Mouse (Mus musculus): ENCODE results near the gene Lefty1. TPM values are rescaled to one million over a fixed set of nuclear protein-coding genes. Genes with fewer than 3 reads are reported as not detected.
"Not testable (repeated sequence)": the region's sequence is repeated elsewhere in the genome, so short reads cannot be mapped to it uniquely, and the experiment has no call there.

Lefty1 gene
- total RNA-seq, 1 experiment from 2014 or later = not detected

DNA sequence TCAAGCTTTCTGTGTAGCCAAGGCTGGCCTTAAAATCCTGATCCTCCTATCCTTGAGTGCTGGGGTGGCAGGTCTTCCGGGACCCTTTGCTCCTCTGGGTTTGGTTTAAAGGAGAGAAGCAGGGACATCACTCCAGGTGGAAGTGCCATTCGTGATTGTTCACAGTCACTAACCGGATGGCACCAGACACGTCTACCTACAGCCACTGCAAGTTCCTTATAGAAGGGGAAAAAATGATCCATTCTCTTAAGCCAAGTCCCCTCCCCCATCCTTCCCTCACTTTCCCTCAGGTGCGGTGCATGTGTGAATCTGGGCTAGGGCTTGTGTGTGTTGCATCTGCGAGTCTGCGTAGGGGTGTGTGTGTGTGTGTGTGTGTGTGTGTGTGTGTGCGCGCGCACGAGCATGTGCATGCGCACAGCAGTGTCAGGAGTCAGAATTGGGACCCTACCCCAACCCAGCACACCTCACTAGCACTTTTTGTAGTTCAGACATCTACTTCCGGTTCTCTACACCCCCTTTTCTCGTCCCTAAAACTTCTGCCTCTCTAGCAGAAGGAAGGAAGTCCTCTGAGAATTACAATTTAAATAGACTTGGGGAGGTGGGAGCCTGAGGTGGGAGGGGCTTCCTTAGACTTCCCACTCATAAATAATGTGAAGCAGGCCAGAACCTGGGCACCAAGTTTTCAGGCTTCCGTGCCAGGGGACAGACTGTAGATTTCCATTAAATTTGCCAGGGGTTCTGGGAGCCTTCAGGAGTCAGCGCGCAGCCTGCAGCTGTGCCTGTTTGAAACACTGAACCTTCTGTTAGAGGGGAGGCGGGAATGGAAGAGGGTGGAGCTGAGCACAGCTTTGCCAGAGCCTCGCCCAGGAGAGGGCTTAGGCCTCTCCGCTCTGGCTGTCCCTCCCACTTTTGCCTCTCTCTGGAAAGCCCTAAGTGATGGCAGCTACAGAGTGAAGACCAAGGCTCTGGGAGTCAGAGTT, 10.5 kb downstream of the Lefty1 start:
- ATAC-seq (ENCODE audit: extremely low read depth, insufficient number of reproducible peaks, low FRiP score, poor library complexity, severe bottlenecking) = no peak

DNA sequence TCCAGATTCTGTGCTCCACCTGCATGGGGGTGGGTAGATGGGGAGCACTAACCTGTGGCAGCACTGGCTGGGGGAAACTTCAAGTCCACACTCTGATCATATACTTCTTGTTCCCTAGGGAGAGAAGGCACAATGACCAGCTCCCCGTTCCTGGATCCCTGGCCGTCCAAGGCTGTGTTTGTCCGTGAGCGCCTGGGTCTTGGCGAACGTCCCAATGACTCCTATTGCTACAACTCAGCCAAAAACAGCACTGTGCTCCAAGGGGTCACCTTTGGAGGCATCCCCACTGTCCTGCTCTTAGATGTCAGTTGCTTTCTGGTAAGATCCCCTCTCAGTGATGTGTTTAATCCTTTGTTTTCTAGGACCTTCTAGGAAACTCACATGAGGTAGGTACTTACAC, 11.6 kb downstream of the Lefty1 start:
- no peak for ATAC-seq (ENCODE audit: extremely low read depth, insufficient number of reproducible peaks, low FRiP score, poor library complexity, severe bottlenecking)

DNA sequence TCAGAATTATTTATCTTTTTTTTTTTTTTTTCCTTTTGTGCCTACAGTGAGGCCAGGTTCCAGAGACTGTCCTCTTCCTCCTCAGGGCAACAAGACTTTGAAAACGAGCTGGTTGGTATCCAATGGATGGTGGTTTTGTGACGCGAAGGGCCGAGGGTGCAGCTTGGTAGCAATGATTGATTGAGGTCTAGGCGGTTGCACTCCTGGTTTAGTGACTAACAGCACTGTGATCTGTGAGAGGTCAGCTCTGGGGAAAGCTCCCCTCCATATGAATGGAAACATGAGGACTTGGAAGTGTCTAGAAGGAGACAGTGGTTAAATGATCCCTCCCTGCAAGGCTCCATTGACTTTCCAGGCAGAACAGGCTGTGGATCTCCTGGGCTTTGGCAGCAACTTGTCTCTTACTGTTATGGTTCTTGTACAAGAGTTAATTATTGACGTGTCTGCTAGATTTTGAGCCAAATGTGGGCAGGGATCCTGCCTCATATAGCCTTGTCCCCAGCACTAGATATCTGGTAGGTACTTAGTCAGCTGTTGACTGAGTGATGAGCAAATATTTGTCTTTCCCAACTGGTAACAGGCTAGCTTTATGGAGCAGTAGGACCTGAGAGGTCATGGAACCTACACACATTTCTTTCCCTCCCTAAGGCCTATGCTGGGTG, 17.4 kb downstream of the Lefty1 start:
- ATAC-seq (ENCODE audit: extremely low read depth, insufficient number of reproducible peaks, low FRiP score, poor library complexity, severe bottlenecking) = no peak

DNA sequence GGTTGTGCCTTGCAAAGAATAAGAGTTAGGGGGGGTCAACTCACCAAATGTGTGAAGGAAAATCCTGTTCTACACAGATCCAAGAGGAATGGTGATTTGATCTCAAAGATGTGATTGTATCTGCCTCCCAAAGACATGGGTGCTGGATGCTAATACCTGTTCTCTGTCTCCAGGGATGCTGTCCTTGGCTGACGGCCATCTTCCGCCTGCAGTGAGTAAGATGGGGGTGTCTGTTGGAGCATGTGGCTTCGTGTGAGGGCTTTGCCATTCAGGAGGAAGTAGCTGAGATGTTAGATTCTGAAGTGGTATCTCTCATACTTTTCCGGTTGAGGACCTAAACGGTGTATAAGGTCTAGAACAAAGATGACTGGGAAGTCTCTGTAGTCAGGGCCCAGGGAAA, 18.0 kb downstream of the Lefty1 start:
- ATAC-seq (ENCODE audit: extremely low read depth, insufficient number of reproducible peaks, low FRiP score, poor library complexity, severe bottlenecking) = no peak

DNA sequence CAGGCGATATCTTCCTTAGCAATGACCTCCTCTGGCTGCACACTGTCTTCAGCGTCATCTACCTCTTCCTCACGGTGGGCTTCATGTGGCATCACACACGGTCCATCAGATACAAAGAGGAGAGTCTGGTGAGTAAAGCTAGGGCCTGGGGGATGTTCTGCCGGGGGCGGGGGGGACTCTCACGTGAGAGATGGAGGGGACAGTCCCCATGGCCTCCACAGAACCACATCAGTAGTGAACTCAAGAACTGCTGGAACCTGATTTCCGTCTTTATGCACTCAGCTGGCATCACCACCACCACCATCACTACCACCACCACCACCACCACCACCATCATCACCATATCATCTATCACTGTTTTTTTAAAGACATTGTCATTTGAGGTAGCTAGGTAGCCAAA, 21.6 kb downstream of the Lefty1 start:
- no peak for ATAC-seq (ENCODE audit: extremely low read depth, insufficient number of reproducible peaks, low FRiP score, poor library complexity, severe bottlenecking)

DNA sequence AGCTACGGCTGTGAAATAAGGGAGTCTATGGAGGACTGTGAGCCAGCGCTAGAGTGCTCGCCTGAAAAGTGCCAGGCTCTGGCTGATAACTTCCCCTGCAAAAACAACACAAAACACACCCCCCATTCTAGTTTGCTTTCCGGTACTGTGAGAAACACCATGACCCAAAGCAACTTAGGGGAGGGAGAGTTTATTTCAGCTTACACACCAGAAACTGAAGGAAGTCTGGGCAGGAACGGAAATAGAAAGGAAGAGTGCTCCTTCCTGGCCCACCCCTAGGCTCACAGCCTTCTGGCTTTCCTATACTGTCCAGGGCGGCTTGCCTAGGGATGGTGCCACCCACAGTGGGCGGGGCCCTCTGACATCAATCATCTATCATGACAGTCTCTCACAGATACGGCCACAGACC, 22.2 kb downstream of the Lefty1 start:
- ATAC-seq (ENCODE audit: extremely low read depth, insufficient number of reproducible peaks, low FRiP score, poor library complexity, severe bottlenecking) = no peak

DNA sequence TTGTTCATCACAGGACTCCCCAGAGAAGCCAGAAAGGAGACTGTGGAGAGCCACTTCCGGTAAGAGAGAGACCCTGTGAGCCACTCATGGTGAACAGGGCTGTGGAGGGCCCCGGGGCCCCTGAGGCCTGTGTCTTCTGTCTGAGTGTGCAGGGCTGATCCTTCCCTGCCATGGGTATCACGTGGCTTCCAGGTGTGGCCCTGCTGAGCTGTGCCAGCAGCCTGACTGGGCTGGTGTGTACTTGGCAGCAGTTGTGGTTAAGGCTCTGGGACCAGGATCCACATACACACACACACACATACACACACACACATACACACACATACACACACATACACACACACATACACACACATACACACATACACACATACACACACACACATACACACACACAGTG, 23.2 kb downstream of the Lefty1 start:
- ATAC-seq (ENCODE audit: extremely low read depth, insufficient number of reproducible peaks, low FRiP score, poor library complexity, severe bottlenecking) = no peak

DNA sequence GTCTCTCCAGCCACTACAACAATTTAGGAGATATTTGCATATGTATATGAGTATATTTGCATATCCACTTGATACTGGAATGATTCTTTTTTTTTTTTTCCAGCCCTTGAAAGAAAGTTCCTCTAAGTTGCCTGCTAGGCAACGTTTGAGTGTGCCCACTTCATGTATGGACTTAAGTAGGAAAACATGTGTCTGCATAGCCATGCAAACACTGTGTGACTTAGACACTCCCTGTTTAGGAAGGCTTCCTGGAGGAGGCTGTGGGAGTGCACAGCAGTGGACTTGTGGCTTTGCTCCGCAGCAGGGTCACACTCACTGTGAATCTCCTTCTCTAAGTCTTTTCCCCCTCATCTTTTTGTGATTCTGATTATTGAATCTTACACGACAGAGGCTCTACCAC, 24.0 kb downstream of the Lefty1 start:
- ATAC-seq (ENCODE audit: extremely low read depth, insufficient number of reproducible peaks, low FRiP score, poor library complexity, severe bottlenecking) = no peak

DNA sequence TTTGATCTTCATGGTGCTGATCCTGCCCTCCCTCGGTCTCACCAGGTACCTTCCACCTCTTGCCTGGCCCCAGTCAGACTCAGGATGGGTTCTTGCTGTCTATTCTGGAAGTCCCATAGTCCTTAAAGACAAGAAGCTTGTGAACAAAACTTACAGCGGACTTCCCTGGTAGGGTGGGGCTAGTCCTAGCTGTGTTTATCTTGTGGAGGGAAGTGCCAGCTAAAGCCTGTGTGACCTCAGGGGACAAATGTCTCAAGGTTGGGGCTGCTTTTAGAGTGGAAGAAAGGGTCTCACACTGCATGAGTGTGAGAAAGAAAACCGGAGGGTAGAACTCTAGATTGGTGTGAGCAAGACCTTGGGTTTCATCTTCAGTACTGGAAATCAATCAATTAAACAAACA, 31.0 kb downstream of the Lefty1 start:
- no peak for ATAC-seq (ENCODE audit: extremely low read depth, insufficient number of reproducible peaks, low FRiP score, poor library complexity, severe bottlenecking)

DNA sequence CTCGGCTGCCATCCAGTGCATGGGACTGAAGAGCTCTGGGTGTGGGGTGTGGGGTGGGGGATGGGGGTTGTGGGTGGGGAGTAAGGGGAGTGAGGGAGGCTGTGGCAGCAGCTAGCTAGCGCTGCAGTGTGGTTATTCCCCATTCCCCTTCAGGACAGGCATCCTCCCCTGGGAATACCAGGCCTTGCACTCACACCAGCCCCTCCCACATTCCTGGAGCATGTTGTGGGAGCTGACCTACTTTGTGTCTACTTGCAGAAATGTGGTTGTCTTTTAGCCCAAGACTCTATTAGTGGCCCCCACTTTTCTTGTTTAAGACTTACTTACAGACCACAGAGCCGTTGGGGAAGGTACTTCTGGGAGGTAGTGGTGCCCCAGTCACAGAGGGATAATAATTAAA, 31.7 kb downstream of the Lefty1 start:
- no peak for ATAC-seq (ENCODE audit: extremely low read depth, insufficient number of reproducible peaks, low FRiP score, poor library complexity, severe bottlenecking)

DNA sequence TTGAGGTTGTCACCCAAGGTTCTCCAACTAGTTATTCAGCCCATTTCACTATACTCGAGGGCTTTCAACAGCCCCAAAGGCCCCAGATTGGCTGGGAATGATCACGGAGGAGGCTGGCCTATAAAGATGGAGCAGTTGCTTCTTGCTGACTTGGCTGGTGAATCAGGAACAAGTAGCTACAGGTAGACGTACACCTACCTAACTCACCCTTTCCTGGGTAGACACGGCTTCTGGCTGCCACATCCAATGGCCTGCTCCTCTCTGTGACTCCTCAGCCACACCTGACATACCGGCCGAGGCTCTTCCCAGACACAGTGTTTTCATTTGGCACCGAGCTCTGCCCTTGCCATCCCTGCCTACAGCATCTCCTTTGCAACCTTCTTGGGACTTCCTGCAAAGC, 32.4 kb downstream of the Lefty1 start:
- ATAC-seq (ENCODE audit: extremely low read depth, insufficient number of reproducible peaks, low FRiP score, poor library complexity, severe bottlenecking) = no peak

DNA sequence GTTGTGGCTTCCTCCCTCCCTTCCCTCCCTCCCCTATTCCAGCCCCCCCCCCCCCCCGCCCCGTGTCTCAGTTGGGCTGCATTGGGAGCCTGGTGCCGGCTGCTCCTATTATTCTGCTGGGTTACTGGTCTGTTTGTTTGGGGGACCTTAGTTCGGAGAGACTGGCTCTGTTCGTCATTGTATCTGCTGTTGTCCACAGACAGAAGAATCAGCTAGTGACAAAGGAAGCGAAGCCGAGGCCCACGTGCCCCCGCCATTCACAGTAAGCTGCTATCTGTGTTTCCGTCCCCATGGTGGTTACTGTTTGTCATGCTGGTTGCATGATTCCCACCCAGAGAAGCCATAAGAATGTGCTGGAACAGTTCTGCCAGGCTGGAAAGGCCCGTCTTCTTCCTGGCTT, 38.1 kb downstream of the Lefty1 start:
- ATAC-seq (ENCODE audit: extremely low read depth, insufficient number of reproducible peaks, low FRiP score, poor library complexity, severe bottlenecking) = no peak

DNA sequence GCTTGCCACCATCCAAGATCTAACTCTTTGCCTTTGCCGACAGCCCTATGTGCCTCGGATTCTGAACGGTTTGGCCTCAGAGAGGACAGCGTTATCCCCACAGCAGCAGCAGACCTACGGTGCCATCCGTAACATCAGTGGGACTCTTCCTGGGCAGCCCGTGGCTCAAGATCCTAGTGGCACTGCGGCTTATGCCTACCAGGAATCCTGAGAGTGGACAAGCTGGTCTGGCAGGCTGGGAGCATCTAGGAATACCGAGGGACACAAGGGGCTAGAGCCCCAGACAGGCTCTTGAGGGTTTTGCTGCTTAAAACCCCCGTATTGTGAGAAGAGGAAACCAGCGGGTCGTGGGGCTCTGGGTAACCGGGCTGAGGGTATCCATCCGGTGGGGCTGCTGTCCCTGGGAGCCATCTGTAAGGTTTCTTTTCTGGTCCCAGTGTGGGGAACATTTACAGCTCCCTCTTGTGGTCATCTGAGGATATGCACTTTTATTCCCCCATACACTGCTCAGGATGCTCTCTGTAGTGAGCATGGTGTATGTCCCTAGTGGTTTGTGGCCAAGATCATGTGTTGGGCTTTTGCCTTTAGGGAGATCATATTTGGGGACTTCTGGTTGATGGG, 39.4 kb downstream of the Lefty1 start:
- ATAC-seq (ENCODE audit: extremely low read depth, insufficient number of reproducible peaks, low FRiP score, poor library complexity, severe bottlenecking) = peak; percentile 65

DNA sequence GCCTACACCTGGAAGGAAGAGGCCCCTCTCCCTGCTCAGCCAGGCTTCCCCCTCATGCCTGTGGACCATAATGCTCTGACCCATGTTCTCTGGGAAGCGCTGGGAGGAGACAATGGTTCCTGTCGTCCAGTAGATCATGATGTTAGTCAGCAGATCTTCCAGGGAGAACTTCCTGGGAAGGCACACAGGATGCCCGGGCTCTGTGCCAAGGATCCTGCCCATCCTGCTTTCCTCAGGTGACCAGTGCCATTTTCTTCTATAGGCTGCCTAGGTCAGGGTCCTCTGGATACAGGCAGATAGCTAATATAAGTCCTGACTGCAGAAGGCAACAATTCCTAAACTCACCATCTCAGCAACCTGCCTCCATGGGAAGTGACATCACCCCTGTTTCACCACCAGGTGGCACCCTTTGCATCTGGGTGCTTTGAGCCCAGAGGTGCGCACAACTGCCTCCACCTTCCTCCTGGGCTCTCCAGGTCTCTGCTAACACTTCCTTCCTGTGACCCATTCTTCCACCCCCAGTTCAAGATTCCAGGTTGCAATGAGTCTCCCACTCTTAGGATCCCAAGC, 41.4 kb downstream of the Lefty1 start:
- peak; percentile 47 for ATAC-seq (ENCODE audit: extremely low read depth, insufficient number of reproducible peaks, low FRiP score, poor library complexity, severe bottlenecking)

DNA sequence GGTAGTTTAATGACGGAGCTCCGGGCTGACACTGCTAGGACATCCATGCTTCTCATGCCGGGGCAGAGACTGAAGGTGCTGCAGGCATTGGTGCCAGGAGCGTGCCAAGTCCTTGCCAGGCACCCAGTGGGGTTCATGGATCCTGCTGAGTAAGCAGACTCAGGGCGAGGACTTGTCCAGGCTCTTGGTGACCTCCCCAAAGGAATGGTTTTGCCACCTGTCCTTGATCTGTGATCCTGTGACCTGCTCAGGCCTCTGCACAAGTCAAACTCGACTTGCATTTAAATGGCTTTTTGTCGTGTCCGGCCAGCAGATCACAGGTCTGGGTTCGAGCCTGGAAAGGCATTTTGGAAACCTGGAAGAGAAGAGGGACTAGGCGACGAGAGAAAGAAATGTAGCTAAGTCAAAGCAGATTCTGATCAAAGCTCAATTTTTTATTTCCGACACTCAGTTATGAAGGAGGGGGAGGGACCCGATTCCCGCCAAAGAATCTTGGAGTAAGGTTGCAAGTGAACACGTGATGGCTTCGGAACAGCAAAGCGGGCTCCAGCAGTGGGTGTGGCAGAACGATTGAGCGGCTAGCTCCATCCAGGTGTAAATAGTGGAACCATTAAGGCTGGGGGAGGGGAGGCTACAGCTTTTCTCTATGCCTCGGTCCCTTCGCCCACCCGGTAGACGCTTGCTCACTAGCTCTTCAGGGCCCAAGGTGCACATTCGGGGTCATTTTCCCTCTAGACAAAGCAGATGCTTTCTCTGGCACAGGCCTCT, 44.8 kb downstream of the Lefty1 start:
- no peak for ATAC-seq (ENCODE audit: extremely low read depth, insufficient number of reproducible peaks, low FRiP score, poor library complexity, severe bottlenecking)

DNA sequence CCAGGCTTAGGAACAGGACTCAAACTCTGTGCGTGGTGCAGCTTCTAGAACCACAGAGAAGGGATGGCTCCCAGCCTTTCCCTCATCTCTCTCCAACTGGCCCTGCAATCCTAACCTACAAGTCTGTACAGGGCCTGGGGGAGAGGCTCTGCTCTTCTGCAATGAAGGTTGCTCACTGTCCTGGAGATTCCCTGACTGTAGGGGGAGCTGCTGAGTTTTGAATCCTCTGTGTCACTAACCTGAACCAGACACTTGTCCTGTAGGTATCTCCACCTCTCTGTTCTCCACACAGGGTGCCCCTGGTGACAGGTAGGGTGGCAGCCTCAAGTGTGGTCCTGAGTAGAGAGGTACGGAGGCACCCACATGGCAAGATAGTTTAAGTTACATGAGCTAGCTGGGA, 45.6 kb downstream of the Lefty1 start:
- ATAC-seq (ENCODE audit: extremely low read depth, insufficient number of reproducible peaks, low FRiP score, poor library complexity, severe bottlenecking) = peak; percentile 42; the same call in 1 of the 2 replicates

DNA sequence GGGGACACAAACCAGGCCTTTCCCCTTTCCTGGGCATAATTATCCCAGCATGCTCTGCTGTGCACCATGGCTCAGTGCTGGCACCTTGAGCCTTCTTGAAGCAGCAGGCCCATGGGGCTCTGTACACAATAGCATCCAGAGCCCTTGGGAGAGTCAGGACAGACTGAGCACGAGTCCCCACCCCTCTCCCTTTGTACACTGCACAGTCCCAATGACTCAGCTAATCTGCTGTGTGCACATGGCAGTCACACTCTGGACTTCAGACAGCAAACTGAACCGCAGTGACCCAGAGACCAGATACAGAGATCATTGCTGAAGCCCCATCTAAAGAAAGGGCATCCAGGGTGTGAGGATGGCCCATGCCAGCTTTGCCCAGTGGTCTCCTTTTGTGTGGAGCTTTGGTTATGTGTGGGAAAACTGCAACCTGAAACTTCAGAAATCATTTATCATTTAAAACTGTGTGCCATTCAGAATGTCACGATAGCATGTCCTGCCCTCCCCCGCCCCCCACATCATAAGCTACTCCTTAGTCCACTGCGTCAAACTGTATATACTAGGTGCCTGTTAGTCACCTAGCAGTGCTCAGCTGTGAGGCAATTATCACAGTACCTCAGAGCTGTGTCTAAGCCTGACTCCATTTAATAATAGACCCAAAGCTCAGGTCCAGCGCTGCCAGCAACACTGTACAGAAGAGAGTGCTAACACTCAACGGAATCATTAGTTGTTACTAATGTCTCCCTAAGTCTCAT, 46.6 kb downstream of the Lefty1 start:
- not testable (repeated sequence) for ATAC-seq (ENCODE audit: extremely low read depth, insufficient number of reproducible peaks, low FRiP score, poor library complexity, severe bottlenecking)

DNA sequence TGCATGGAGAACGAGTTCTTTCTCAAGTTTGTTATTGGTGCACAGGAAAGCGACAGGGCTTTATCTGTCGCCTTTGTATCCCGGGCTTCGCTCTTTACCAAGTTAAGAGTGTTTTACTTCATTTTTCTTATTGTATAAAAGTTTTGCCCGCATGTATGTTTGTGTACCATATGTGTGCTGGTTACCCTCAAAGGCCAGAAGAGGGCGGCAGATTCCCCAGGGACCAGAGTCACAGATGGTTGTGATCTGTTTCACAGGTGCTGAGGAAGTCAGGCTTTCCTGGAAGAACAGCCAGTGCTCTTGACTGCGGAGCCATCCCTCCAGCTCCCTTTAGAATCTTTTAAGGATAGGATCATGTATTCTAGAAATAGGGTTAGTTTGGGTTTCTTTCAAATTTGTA, 51.9 kb downstream of the Lefty1 start:
- no peak for ATAC-seq (ENCODE audit: extremely low read depth, insufficient number of reproducible peaks, low FRiP score, poor library complexity, severe bottlenecking)
